Mouse (Mus musculus) stomach, postnatal 0 days (tissue): ENCODE data around the gene Klf3. TPM values are rescaled to one million over a fixed set of nuclear protein-coding genes. Genes with fewer than 3 reads are reported as not detected.

Experiments
- ATAC-seq: fragments of 200-750 bp; cut with Nextera tagmentation; 2 replicates; pipeline ENCODE4 v1.8.0; 2017; ENCODE audit not compliant: low FRiP score, low TSS enrichment
- DNase-seq: peaks from one replicate; pipeline ENCODE4 v3.0.0-alpha.2; 2016; ENCODE audit warnings: low spot score
- H3K27ac ChIP-seq: fragments of 300-500 bp; sonication (generic); replicated peaks from 2 replicates; pipeline ENCODE4 v1.5.1; 2014; ENCODE audit warnings: mild to moderate bottlenecking, control low read depth
- H3K27me3 ChIP-seq: fragments of 300-500 bp; sonication (generic); 2 replicates; pipeline ENCODE4 v1.6.1; 2014; ENCODE audit warnings: low read length; ENCODE audit not compliant: control insufficient read depth, insufficient read depth
- H3K36me3 ChIP-seq: fragments of 300-500 bp; sonication (generic); 2 replicates; pipeline ENCODE4 v1.6.1; 2014; ENCODE audit warnings: low read length, mixed read lengths; ENCODE audit not compliant: control insufficient read depth, insufficient read depth
- H3K4me1 ChIP-seq: fragments of 300-500 bp; sonication (generic); replicated peaks from 2 replicates; pipeline ENCODE4 v1.6.1; 2014; ENCODE audit warnings: antibody characterized with exemption; ENCODE audit not compliant: control insufficient read depth, insufficient read depth
- H3K4me2 ChIP-seq: fragments of 300-500 bp; sonication (generic); replicated peaks from 2 replicates; pipeline ENCODE4 v1.6.1; 2014; ENCODE audit warnings: low read depth, mild to moderate bottlenecking, control low read depth, moderate library complexity
- H3K4me3 ChIP-seq: fragments of 300-500 bp; sonication (generic); 2 replicates; pipeline ENCODE4 v1.5.1; 2014; ENCODE audit warnings: low read depth, low read length, control low read depth
- H3K9ac ChIP-seq: fragments of 300-500 bp; sonication (generic); 2 replicates; pipeline ENCODE4 v1.6.1; 2014; ENCODE audit warnings: mild to moderate bottlenecking, low read length, control low read depth, mixed read lengths
- H3K9me3 ChIP-seq: fragments of 300-500 bp; sonication (generic); 2 replicates; pipeline ENCODE4 v1.6.1; 2016; ENCODE audit warnings: low read length; ENCODE audit not compliant: control insufficient read depth
- CTCF ChIP-seq: IDR thresholded peaks from 2 replicates; pipeline ENCODE4 v1.5.1; 2016; ENCODE audit warnings: antibody characterized with exemption, low read depth, mild to moderate bottlenecking, moderate library complexity
- EP300 ChIP-seq: optimal IDR thresholded peaks from 2 replicates; pipeline ENCODE3; 2016; ENCODE audit warnings: antibody characterized with exemption
- WGBS: fragments of 180-500 bp; shearing (Covaris S2); extraction: QIAGEN DNeasy Blood & Tissue Kit; methylation state at CpG from one replicate; pipeline ENCODE4 v1.1.7; 2014; 5-methylcytosine and 5-hydroxymethylcytosine counted together
- polyA plus RNA-seq: library from polyadenylated mRNA; unstranded; fragments of >200 nt; fragmentation: Nextera tagmentation; extraction: Ambion mirVana; gene quantifications from 2 replicates; pipeline ENCODE4 v1.2.1, GENCODE M21; 2015

Klf3 gene
- polyA plus RNA-seq, 1 experiment from 2014 or later, result 101 TPM

DNA sequence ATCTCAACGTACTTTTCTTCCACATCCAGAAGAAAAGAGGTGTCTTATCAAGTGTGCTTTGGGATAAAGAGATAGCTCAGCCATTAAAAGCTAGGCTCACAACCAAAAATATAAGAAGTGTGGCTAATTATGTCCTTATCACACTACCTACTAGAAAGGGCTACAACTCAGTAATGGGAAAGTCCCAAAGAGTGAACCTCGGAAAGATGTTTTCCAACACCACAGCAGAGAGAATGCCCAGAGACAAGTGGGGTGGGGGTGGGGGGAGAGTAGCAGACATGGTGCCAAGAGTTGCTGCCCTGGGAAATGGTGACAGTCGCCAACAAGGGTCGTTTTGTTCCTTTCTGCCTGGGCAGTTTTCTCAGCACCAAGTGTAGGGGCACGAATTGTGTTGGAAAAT, 25.0 kb upstream of the Klf3 start:
- no peak for TF ChIP-seq CTCF
- no peak for TF ChIP-seq EP300
- DNase-seq, result no peak
- WGBS, result 80% methylated on average over 5 of the region's 5 CpGs
- no peaks in the 10 kb centered on the region for H3K27me3 ChIP-seq
- H3K27ac ChIP-seq, result no peak overlapping the region
- ATAC-seq, result no peak
- H3K36me3 ChIP-seq, result no peaks in the 10 kb centered on the region
- H3K9ac ChIP-seq, result no peak overlapping the region
- no peak overlapping the region for H3K4me3 ChIP-seq
- H3K4me1 ChIP-seq, result no peaks in the 10 kb centered on the region
- no peak overlapping the region for H3K4me2 ChIP-seq
- H3K9me3 ChIP-seq, result no peaks in the 10 kb centered on the region

DNA sequence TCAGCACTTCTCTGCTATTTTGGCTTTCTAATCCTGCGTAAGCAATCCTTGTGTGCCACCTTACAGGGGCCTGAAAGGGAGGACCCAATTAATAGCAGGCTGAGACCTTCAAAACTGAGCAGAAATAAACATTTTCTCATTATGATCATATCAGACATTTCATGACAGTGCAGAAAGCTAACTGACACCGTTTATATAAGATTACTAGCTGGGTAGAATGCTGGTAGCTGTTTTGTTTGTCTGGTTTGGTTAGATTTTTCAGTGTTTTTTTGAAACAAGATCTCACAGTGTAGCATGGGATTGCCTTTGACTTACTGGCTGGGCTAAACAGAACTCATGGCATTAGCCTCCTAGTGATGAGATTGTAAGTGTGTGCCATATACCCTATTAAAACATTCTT, 23.9 kb upstream of the Klf3 start:
- no peak overlapping the region for H3K4me3 ChIP-seq
- ATAC-seq (no peak), DNase-seq (no peak)
- WGBS, result 67% methylated on average over 2 of the region's 2 CpGs
- H3K27ac ChIP-seq, result no peak overlapping the region
- no peaks in the 10 kb centered on the region for H3K9me3 ChIP-seq
- no peaks in the 10 kb centered on the region for H3K36me3 ChIP-seq
- H3K4me2 ChIP-seq, result no peak overlapping the region
- no peak overlapping the region for H3K9ac ChIP-seq
- no peaks in the 10 kb centered on the region for H3K4me1 ChIP-seq
- no peaks in the 10 kb centered on the region for H3K27me3 ChIP-seq
- TF ChIP-seq CTCF (no peak), EP300 (no peak)

DNA sequence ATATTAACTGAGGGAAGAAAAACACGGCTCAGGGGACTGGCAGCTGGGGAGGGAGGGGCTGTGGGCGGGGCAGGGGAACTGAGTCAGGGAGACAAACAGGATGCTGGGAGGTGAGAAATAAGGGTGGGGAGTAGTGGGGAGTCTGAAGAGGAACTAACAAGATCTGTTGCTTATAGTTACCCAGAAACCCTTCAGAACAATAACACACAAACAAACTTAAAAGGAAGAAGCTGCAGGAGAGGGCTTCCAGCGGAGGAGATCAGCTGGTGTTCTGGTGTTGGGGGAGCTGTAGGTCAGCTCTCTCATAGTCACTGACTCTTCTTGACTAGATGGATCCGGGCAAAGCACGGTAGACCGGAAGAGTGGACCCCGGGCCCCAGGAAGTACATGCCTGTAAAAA, 22.4 kb upstream of the Klf3 start:
- 43% methylated on average over 7 of the region's 7 CpGs for WGBS
- Histone ChIP-seq H3K27ac (no peak overlapping the region), H3K9me3 (no peaks in the 10 kb centered on the region), H3K4me2 (no peak overlapping the region), H3K4me3 (no peak overlapping the region), H3K27me3 (no peaks in the 10 kb centered on the region), H3K4me1 (no peaks in the 10 kb centered on the region), H3K9ac (no peak overlapping the region), H3K36me3 (no peaks in the 10 kb centered on the region)
- no peak for TF ChIP-seq EP300
- TF ChIP-seq CTCF, result no peak
- DNase-seq (no peak), ATAC-seq (no peak)

DNA sequence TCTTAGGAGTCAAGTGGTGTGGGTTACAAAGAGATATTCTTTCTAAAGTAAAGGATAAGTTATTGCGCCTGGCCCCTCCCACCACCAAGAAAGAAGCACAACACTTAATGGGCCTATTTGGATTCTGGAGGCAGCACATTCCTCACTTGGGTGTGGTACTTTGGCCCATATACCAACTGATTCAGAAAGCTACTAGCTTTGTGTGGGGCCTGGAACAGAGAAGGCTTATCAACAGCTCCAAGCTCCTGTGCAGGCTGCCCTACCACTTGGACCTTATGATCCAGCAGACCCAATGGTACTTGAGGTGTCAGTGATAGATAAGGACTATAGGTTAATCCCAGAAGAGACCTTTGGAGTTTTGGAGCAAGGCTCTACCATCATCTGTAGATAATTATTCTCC, 15.0 kb upstream of the Klf3 start:
- no peak overlapping the region for H3K27ac ChIP-seq
- no peak for DNase-seq
- WGBS, result 88% methylated on average over 1 of the region's 1 CpGs
- no peaks in the 10 kb centered on the region for H3K36me3 ChIP-seq
- H3K4me1 ChIP-seq, result 0 out of 2 replicates have a peak, but pooled peaks cover 2% of the 10 kb centered on the region
- H3K27me3 ChIP-seq, result no peaks in the 10 kb centered on the region
- H3K4me2 ChIP-seq, result no peak overlapping the region
- no peaks in the 10 kb centered on the region for H3K9me3 ChIP-seq
- H3K4me3 ChIP-seq, result no peak overlapping the region
- 0 out of 2 replicates have a peak, but pooled peaks have one; percentile 38 for ATAC-seq
- H3K9ac ChIP-seq, result no peak overlapping the region
- no peak for TF ChIP-seq EP300

DNA sequence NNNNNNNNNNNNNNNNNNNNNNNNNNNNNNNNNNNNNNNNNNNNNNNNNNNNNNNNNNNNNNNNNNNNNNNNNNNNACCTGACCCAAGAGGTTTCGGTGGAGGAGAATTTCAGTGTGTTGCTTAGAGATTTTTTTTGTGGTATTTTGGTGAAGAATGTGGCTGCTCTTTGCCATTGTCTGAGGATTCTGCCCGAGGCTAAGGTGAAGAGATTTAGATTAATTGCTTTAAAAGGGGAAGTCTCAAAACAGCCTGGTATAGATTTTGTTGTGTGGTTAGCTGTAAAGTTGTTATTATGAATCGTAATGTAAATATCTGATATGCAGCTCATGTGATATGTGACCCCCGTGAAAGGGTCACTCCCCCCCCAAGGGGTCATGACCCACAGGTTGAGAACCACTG, 5.0 kb upstream of the Klf3 start:
- H3K36me3 ChIP-seq, result no peaks in the 10 kb centered on the region
- H3K4me3 ChIP-seq, result no peak overlapping the region
- DNase-seq (no peak), ATAC-seq (no peak)
- TF ChIP-seq EP300, result no peak
- TF ChIP-seq CTCF, result no peak
- 64% methylated on average over 4 of the region's 4 CpGs for WGBS
- no peak overlapping the region for H3K9ac ChIP-seq
- no peaks in the 10 kb centered on the region for H3K27me3 ChIP-seq
- 0 out of 2 replicates have a peak, but pooled peaks cover 4% of the 10 kb centered on the region for H3K9me3 ChIP-seq
- no peak overlapping the region for H3K4me2 ChIP-seq
- H3K4me1 ChIP-seq, result no peaks in the 10 kb centered on the region
- no peak overlapping the region for H3K27ac ChIP-seq

DNA sequence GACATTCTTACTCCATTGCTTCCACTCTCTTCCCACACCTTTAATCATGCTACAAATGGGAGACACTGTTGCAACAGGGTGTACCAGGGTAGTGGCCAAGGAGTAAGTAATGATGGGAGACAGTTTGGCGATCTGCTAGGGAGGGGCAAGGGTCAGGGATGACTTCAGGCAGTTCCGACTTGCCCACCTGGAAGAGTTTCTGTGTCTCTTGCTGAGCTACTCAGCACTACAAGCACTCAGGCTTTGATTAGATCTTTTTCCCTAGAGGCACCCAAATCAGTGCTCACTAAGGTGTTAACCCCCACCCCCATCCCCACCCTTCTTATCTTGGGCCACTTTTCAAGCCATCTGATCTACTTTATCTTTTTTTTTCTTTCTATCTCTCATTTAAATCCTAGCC, 1.6 kb upstream of the Klf3 start:
- H3K27ac ChIP-seq, result no peak overlapping the region
- H3K4me3 ChIP-seq, result no peak overlapping the region
- no peaks in the 10 kb centered on the region for H3K9me3 ChIP-seq
- no peak overlapping the region for H3K9ac ChIP-seq
- no peak for DNase-seq
- no peaks in the 10 kb centered on the region for H3K36me3 ChIP-seq
- H3K4me1 ChIP-seq, result 0 out of 2 replicates have a peak, but pooled peaks cover 1% of the 10 kb centered on the region
- H3K27me3 ChIP-seq, result no peaks in the 10 kb centered on the region
- WGBS, result 83% methylated on average over 2 of the region's 2 CpGs
- no peak for TF ChIP-seq EP300
- no peak for TF ChIP-seq CTCF
- H3K4me2 ChIP-seq, result no peak overlapping the region
- no peak for ATAC-seq

DNA sequence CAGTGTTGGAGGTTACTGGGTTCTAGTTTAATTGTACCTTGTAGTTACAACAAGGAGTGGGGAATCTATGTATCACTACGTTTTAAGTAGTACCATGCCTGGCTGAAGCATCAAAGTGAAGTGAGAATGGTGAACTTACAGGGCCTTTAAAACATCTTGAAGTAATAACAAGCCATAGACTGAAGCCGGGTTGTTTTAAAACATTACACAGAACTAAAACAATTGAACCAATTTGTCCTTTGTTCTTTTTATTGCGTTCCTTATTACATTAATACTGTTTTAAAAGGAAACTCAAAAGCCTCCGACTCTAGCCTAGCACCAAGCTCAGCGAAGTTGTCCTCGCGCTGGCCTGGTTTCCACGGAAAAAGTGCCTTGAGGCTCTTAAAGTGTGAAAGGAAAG, 1.0 kb upstream of the Klf3 start:
- Histone ChIP-seq H3K27ac (peak overlapping the region; percentile 99), H3K36me3 (no peaks in the 10 kb centered on the region), H3K4me2 (peak overlapping the region; percentile 71), H3K27me3 (no peaks in the 10 kb centered on the region), H3K9ac (peak overlapping the region; percentile 98), H3K4me3 (peak overlapping the region; percentile 98), H3K9me3 (no peaks in the 10 kb centered on the region), H3K4me1 (0 out of 2 replicates have a peak, but pooled peaks cover 3% of the 10 kb centered on the region)
- TF ChIP-seq CTCF (no peak), EP300 (no peak)
- DNase-seq (no peak), ATAC-seq (no peak)
- 24% methylated on average over 8 of the region's 8 CpGs for WGBS
